Mouse (Mus musculus): ENCODE results near the gene Scube2.

- no peak for TF ChIP-seq POLR2A (IDR thresholded peaks at IDR 0.05; ENCODE audit: insufficient read depth, low read length)
- TF ChIP-seq CTCF (IDR thresholded peaks at IDR 0.05; ENCODE audit: low read depth, low read length): no peak
Measured at GRCm38 (mm10) chr7:109850531-109850930, 14.9 kb downstream of the Scube2 start.

Data from ES-Bruce4 (cell line).